Mouse (Mus musculus) heart, adult 2 months (tissue): ENCODE results near the gene Mad2l2.

Experiments used
- CTCF ChIP-seq: fragments of 200-600 bp; IDR thresholded peaks from 2 replicates; pipeline ENCODE4 v1.8.1; 2022; ENCODE audit warnings: antibody characterized with exemption, mild to moderate bottlenecking, moderate library complexity
- EP300 ChIP-seq: fragments of 200-500 bp; IDR thresholded peaks from 2 replicates; pipeline ENCODE4 v1.6.1; 2011; ENCODE audit warnings: low read depth, low read length, control low read depth; ENCODE audit not compliant: insufficient read depth
- POLR2A ChIP-seq: fragments of 200-500 bp; IDR thresholded peaks from 2 replicates; pipeline ENCODE4 v1.6.1; 2011; ENCODE audit warnings: mild to moderate bottlenecking, low read depth, low read length, control low read depth; ENCODE audit not compliant: insufficient read depth

DNA sequence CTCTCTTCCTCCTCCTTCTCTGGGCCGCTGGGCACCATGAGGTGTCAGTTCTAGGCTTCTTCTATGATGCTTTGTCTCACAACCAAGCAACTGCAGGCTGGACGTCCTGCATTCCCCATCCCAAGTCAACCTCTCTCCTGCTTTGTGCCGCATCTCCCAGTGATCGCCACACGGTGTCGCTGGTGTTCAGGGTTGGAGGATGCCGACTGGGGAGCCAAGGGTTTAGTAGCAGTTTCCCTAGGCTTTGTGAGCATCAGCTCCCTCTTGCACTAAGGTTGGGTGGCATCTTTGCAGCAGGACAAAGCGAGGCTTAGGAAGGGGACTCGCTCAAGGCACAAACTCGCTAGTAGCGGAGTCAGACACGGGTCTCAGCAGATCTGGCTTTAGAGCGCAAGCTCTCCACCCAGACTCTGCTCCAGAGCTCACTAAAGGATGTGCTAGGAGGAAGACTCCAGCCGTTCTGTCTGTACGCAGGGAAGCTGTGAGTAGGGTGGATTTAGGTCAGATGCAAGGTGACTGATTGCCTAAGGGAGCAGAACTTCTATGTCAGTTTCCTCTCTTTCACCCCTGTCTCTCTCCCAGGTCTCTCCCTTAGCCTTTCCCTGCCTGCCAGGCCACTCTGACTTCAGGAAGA lies 15.3 kb upstream of the Mad2l2 start:
- no peak for TF ChIP-seq POLR2A
- peak; percentile 97 for TF ChIP-seq CTCF
- TF ChIP-seq EP300: peak; percentile 91
